Mouse (Mus musculus) spleen, adult 2 months (tissue): Measurements from ENCODE around the gene 2010300C02Rik. TPM values are rescaled to one million over a fixed set of nuclear protein-coding genes. Genes with fewer than 3 reads are reported as not detected.

Source experiments
- DNase-seq, 2 experiments: peaks; one replicate each; pipeline versions ENCODE4 v3.0.0 to v3.0.0-alpha.2; 2012 to 2021; ENCODE audit warnings: low spot score in 2 of 2, low read depth in 1 of 2
- H3K27ac ChIP-seq: fragments of 200-500 bp; 2 replicates; pipeline ENCODE4 v1.5.1; 2012; ENCODE audit warnings: low read length, inconsistent platforms; ENCODE audit not compliant: insufficient read depth
- H3K27me3 ChIP-seq: fragments of 200-500 bp; 2 replicates; pipeline ENCODE4 v1.6.1; 2012; ENCODE audit warnings: mild to moderate bottlenecking, moderate library complexity, low read length, inconsistent platforms; ENCODE audit not compliant: control insufficient read depth, insufficient read depth
- H3K36me3 ChIP-seq: fragments of 200-500 bp; 2 replicates; pipeline ENCODE4 v1.6.1; 2012; ENCODE audit warnings: mild to moderate bottlenecking, low read length, inconsistent platforms; ENCODE audit not compliant: control insufficient read depth, insufficient read depth
- H3K4me1 ChIP-seq: fragments of 200-500 bp; 2 replicates; pipeline ENCODE4 v1.6.1; 2011; ENCODE audit warnings: inconsistent platforms; ENCODE audit not compliant: control insufficient read depth, insufficient read depth, insufficient read length
- H3K4me3 ChIP-seq: fragments of 200-500 bp; 2 replicates; pipeline ENCODE4 v1.5.1; 2011; ENCODE audit warnings: mild to moderate bottlenecking, inconsistent platforms; ENCODE audit not compliant: insufficient read depth, insufficient read length; ENCODE audit errors: extremely low read depth
- CTCF ChIP-seq: fragments of 200-500 bp; IDR thresholded peaks from 2 replicates; pipeline ENCODE4 v1.5.1; 2011; ENCODE audit warnings: mild to moderate bottlenecking, inconsistent platforms; ENCODE audit not compliant: insufficient read depth, insufficient read length, insufficient replicate concordance; ENCODE audit errors: extremely low read depth
- POLR2A ChIP-seq: fragments of 200-500 bp; IDR thresholded peaks from 2 replicates; pipeline ENCODE4 v1.6.1; 2011; ENCODE audit warnings: low read depth, low read length, inconsistent platforms
- WGBS: fragments of 180-500 bp; shearing (Covaris S2); methylation state at CpG from one replicate; pipeline ENCODE4 v1.1.7; 2018; 5-methylcytosine and 5-hydroxymethylcytosine counted together
- polyA plus RNA-seq: library from polyadenylated mRNA; depleted of rRNA; stranded (reverse); fragments of >200 nt; gene quantifications from 2 replicates; pipeline ENCODE4 v1.2.3, GENCODE M21; 2012; rRNA removed

2010300C02Rik gene
- 0.96 and 1.0 TPM in 2 replicates for polyA plus RNA-seq

GRCm38 (mm10) chr1:37719761-37720640 lies at the start of gene 2010300C02Rik:
2010300C02Rik (minus strand) TSS chr1:37720085.
- DNase-seq: no peak
- peaks cover 6% of the 10 kb centered on the region for H3K4me1 ChIP-seq
- H3K4me3 ChIP-seq: peak within 1 kb of the TSS; percentile 46
- H3K27ac ChIP-seq: no peak within 1 kb of the TSS
- WGBS: 2% methylated on average over 63 of the region's 69 CpGs
- H3K27me3 ChIP-seq: peaks cover 13% of the 10 kb centered on the region
- no peaks in the 10 kb centered on the region for H3K36me3 ChIP-seq
- TF ChIP-seq POLR2A: no peak
- no peak for TF ChIP-seq CTCF

DNA sequence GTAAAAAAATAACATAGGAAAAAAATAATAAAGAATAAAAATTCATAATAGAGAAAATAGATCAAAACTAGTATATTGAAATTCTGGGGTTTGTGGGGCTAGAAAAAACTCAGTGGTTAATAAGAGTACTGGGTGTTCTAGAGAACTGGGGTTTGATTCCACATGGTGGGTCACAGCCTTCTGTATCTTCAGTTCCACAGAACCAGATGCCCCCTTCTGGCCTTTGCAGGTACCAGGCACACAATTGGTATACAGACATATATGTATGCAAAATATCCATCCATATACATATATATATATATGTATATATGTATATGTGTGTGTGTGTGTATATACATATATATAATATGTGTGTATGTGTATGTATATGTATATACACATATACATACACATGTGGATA lies 39.5 kb upstream of the 2010300C02Rik start:
- no peak for DNase-seq
- Histone ChIP-seq H3K4me1 (no peaks in the 10 kb centered on the region), H3K27ac (no peak overlapping the region), H3K4me3 (no peak overlapping the region), H3K27me3 (no peaks in the 10 kb centered on the region), H3K36me3 (no peaks in the 10 kb centered on the region)
- no peak for TF ChIP-seq POLR2A
- TF ChIP-seq CTCF: no peak

- H3K36me3 ChIP-seq: no peaks in the 10 kb centered on the region
- no peak for TF ChIP-seq CTCF
- no peak for TF ChIP-seq POLR2A
- 60% methylated on average over 9 of the region's 9 CpGs for WGBS
- H3K27ac ChIP-seq: no peak overlapping the region
- H3K4me1 ChIP-seq: no peaks in the 10 kb centered on the region
- H3K27me3 ChIP-seq: no peaks in the 10 kb centered on the region
- DNase-seq: no peak
- H3K4me3 ChIP-seq: no peak overlapping the region
Observed at GRCm38 (mm10) chr1:37744650-37745259, 24.9 kb upstream of the 2010300C02Rik start.

DNA sequence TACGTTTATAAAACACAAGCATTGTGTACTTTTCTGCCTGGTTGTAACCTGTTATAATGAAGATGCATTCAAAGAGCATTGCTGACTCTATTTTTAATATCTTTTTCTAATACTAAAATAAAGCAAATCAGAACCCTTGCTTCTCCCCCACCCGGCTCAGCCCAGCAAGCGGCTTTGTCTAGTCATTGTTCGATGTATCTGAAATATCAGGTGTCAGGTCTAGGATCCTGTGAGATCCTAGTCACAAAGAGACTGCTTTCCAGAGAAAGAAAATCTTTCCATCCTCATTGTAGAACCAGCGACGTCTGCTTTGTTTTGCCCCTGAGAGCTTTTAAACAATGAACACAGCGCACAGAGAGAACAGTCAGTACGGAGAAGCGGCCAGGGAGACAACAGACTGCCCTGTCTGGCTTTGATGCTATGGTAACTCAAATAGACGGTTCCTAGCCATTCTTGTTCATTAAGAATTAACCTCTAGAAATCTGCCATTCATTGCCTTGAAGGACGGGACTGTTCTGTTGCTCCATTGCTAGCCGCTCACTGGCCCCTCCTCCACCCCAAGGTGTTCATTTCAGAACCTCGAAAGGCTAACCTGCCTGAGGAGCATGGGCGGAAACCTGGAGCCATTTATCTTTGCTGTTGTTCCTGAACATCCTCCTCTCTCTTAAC lies 22.9 kb upstream of the 2010300C02Rik start:
- TF ChIP-seq CTCF: no peak
- no peak for TF ChIP-seq POLR2A
- WGBS: 88% methylated on average over 14 of the region's 14 CpGs
- H3K4me1 ChIP-seq: no peaks in the 10 kb centered on the region
- H3K27me3 ChIP-seq: no peaks in the 10 kb centered on the region
- H3K4me3 ChIP-seq: no peak overlapping the region
- H3K27ac ChIP-seq: no peak overlapping the region
- no peak for DNase-seq
- H3K36me3 ChIP-seq: no peaks in the 10 kb centered on the region

GRCm38 (mm10) chr1:37742126-37742525 lies 22.2 kb upstream of the 2010300C02Rik start:
- Histone ChIP-seq H3K4me1 (no peaks in the 10 kb centered on the region), H3K27me3 (no peaks in the 10 kb centered on the region), H3K4me3 (no peak overlapping the region), H3K27ac (no peak overlapping the region), H3K36me3 (no peaks in the 10 kb centered on the region)
- TF ChIP-seq POLR2A (no peak), CTCF (no peak)
- WGBS: 91% methylated on average over 11 of the region's 11 CpGs
- no peak for DNase-seq

DNA sequence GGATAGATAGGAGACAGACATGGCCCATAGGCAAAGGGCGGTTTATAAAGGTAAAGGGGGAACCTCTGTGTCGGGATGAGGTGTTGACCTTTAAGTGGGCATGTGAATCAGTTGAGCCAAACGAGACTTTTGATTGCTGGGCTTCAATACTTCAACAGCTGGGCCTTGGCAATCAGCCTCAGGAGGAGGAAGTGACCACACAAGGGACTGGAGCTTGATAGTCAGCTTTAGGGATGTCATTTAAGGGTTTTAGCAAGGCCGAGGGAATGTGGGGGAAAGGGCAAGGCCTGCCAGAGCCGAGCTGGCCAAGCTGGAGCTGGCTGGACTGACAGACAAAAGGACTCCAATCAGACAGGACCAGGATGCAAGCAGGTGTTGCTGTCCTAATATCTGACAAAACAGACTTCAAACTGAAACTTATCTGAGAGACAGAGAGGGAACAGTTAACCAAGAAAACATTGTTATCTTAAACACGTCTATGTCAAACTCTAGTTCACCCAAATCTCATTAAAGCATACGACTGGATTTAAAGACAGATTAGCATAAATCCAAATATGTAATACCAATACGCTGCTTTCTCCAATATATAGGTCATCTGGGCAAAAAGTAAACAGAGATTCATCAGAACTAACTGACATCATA lies 20.4 kb upstream of the 2010300C02Rik start:
- no peaks in the 10 kb centered on the region for H3K36me3 ChIP-seq
- no peak overlapping the region for H3K27ac ChIP-seq
- no peak overlapping the region for H3K4me3 ChIP-seq
- WGBS: 65% methylated on average over 8 of the region's 8 CpGs
- TF ChIP-seq CTCF: no peak
- TF ChIP-seq POLR2A: no peak
- H3K27me3 ChIP-seq: no peaks in the 10 kb centered on the region
- DNase-seq: no peak
- no peaks in the 10 kb centered on the region for H3K4me1 ChIP-seq
